Mouse (Mus musculus) right cerebral cortex, postnatal 4 days (tissue): ENCODE results near the gene Nim1k.
A peak's percentile ranks its signal among the peaks of the same experiment; 100 is the strongest.
"Not testable (repeated sequence)": the region's sequence is repeated elsewhere in the genome, so short reads cannot be mapped to it uniquely, and the experiment has no call there.

Source experiments
- DNase-seq: peaks from one replicate; pipeline ENCODE4 v3.0.0-alpha.2; 2022

Nim1k gene

DNA sequence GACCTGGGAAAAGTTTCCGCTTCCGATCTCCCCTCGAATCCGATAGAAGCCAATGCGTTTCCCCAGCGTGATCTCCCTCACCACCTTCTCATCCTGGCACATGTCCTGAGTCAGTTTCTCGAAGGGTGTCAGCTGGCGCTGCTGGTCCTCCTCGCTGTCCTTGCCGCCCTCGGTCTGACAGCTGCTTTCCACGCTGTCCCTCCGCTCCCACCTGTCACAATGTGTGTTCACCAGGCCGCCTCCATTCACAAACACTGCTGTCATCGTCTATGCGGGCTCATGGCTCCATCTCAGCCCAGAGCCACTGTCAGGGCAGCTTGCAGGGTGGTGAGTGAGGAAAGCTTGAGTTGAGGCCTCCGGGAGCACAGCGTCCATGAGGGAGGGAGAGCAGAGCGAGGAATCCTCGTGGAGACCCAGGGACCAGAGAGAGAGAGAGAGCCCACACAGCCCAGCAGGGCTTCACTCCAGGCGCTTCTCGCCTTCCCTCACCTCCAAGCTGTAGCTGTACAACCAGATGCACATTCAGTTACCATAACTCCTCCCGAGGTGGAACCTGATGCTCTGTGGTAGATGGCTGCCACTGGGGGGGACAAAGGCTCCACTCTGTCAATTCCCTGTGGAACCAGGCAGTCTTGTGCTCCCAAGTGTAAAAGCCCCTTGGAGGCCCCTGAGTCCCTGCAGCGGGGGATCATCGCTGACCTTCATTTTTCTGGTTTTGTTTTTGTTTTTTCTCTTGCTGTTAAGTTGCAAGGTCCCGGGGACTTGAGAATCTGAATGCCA is 27.9 kb downstream of the Nim1k start:
- no peak for DNase-seq

DNA sequence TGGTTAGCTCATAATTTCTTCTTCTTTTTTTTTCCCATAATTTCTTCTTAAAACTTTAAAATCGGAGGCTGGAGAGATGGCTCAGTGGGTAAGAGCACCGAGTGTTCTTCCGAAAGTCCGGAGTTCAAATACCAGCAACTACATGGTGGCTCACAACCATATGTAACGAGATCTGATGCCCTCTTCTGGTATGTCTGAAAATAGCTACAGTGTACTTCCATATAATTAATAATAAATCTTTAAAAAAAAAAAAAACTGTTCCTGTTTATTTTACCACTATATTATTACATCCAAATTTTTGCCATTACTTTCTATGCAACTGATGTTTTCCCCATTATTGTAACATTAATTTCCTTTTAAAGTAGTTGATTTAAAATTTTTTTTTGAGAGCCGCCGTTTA is 31.1 kb downstream of the Nim1k start:
- DNase-seq: no peak

DNA sequence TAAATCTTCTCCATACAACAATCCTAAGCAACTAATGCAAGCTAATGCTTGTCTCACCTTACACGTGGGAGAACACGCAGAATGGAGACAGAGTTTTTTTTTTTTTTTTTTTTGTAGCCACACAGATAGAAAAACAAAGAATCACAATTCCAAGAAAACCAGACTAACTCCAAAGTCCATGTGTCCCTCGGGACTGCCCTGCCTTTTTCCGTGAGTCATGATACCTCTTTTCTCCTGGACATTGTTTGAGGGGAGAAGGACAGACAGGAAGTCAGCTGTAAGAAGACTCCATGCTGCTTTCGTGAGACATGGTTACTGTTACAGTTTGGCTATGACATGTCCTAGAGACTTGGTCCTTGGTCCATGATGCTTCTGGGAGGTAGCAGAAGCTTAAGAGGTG is 32.3 kb downstream of the Nim1k start:
- DNase-seq: no peak

DNA sequence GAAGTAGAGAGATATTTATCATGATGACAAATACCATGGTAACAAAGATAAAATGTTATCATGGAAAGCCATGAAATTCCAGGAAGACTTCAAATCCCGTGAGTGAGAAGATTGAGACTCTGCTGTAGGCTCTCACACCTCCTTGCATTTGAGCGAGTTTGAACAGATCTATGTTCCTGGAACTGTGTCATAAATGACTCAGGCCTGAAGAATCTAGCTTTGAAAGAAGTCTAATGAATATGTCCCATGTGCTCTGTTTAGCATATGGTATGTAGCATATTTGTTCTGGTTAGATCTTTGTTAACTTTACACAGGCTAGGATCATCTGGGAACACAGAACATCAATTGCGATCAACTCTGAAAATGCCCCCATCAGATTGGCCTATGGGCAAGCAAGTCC is 33.2 kb downstream of the Nim1k start:
- DNase-seq: no peak

DNA sequence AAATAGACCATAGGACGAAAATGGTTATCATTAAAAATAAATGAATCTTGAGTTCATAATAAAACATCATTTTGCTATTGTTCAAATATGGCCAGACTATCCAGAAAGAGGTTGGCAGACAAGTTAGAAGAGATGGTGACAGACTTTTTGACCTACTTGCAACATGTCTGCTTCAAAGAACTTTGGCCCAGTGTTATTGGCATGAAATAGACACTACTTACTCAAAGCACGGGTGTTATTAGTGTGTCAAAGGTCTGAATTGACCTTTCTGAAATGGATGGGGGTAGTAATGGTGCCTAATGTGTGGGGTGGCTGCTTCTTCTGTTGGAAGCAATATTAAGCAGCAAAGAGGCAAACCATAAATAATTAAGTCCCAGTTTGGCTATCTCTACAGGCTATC is 39.6 kb downstream of the Nim1k start:
- DNase-seq: no peak

DNA sequence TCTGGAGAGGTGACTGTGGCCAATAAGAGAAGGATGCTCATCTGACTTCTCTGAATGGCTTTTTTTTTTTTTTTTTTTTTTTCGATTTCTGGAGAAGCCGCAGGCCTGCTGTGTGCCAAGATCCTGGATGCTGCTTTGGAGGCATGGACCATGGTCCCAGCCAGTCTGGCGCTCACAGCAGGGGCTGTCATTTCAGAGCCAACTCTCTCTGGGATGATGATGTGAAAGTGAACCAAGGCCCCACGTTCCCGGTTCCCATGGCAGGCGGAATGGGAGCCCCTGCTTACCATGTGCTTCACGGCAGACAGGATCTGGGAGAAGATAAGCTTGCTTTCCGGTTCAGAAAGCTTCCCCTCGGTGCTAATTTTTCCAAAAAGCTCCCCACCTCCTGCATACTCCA is 41.9 kb downstream of the Nim1k start:
- no peak for DNase-seq

DNA sequence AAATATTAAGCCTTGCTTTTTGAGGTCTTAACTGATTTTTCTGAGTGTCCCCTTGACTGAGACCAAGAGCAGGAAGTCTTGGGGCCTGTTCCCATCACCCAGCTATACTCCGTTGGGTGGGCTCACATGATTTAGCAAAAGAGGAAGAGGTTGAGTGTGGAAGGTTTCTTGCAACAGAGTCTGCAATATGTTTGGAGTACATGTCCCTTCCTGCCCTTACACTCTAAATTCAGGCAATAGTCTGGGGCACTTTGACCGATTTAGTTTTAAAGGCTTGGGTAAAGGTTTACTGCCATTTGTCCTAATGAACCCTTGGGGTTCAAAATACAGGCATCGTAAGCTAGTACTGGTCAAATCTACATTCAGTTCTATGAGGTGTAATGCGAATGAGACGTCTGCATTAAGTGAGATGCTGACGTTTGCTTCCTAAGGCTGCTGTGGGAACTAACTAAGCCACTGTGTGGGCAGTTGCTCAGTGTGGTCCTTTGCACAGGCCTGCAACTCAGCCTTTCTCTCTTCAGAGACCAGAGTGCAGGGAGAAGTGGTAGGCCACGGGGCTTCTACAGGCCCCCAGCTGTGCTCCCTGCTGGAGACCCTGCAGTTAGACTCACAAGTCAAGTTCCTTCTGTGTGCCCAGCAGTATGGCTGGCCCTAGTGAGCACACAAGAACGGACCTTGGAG is 42.4 kb downstream of the Nim1k start:
- no peak for DNase-seq

DNA sequence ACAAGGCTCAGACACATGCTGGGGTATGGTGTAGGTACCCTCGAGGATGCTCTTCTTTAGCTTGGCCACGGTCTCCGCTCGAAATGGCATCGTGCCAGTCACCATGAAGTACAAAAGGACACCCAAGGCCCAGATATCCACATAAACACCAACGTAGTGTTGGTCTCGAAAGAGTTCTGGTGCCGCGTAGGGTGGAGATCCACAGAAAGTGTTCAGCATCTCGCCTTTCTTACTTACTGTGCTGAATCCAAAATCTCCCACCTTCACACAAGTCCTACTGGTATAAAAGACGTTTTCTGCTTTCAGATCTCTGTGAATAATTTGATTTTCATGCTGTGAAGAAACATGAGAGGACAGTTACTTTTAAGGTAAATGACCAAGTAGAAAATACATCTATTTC is 43.2 kb downstream of the Nim1k start:
- no peak for DNase-seq

DNA sequence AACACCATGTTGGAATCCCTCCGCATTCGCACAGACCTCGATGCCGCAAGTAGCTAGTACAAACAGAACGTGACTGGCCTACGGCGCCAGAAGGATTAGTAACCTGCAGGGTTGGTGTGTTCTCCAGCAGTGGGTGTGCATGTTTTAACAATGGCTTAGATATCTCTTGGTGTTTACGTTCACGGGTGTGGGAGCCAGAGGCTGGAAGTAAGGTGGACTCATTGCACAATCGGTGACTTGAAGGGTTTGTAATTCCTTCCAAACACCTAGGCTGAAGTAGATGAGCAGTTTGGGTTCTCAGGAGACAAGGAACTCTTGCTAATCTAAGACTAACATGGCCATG is 45.4 kb downstream of the Nim1k start:
- no peak for DNase-seq

DNA sequence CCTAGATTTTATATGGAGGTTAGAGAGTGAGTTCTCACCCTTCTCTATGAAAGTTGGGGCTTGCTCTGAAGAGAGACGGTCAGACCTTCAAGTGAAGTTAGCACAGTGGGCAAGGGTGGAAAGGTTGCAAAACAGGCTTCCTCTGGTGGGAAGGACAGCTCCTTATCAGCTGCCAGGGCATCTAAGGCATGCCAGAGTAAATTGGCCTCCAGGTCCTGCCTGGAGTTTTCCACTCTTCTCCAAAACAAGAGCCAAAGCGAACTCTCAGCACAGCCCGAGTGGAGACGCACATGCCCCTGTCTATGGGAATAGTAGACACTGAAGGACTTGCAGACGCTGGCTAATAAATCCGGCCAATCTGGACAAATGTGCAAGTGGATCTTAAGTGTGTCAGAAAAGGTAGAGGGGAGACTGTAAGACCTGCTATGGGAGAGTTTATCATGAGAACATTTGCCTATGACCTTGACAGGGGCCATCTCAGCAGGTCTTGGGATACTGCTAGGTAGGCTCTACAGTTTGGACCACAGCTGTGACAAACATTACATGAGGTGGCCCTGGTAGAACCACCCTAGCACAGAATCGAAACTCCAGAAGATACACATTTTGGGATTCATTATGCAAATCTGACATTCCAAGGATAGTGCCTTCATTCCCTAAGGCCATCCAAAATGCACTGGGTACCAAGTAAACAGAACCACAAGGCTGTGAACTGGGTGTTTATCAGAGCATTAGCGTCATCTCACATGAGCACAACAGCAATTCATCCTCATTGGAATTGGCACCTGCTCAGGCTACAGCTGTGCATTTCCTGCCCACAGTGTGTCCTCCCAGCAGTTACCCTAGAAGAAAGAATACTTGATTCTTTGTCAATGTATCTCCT is 46.1 kb downstream of the Nim1k start:
- DNase-seq: no peak

DNA sequence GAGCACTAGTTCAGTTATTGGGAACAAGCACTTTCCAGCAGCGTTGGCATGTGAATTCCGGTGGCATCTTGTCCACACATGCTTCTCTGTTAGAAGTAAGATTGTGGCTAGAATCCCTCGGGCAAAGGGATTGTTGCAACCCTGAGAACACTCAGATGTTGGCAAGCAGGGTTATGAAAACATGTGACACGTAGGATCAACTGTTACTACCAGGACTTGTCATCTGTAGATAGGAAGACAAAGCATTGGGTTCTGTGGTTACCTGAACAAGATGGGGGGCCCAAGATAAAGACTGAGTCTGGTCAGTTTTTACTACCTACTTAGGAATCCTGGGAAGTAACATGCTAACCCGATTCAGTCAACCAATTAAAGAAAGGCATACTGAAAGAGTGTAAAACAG is 46.7 kb downstream of the Nim1k start:
- DNase-seq: no peak

DNA sequence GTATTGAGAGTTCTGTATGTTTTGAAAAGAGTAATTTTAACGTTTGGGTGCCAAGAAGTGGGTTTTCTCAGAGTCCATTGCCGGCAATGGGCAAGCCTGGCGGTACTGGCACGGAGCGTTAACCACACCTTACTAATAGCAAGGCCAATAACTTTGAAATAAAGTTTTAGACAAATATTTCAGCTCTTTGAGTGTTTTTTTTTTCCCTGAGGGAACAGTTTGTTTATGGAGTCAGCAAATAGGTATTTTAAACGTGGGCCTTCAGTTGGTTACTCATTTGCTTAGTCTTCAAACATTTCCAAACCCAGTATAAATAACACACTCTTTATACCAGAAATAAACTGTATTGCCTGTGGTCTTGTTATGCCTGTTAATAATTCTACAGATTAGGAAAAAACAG is 47.8 kb downstream of the Nim1k start:
- DNase-seq: no peak

DNA sequence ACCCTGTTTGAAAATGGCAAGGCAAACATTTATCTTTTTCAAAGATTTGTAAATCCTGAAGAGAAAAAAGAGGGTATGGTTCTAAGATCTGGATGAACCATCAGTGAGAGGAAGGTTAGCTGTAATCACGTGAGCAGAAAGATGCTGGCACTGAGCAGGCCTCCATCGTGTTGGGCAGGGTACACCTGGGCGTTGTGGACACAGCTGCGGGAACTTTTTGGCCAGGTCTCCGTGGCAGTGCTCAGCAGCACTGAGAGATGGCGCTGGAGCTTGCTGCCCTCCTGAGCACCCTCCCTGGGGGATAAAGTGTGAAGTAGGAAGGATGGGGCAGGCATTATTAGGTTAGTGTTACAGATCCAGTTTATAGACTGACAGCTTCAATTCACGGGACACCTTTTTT is 48.7 kb downstream of the Nim1k start:
- DNase-seq: no peak

DNA sequence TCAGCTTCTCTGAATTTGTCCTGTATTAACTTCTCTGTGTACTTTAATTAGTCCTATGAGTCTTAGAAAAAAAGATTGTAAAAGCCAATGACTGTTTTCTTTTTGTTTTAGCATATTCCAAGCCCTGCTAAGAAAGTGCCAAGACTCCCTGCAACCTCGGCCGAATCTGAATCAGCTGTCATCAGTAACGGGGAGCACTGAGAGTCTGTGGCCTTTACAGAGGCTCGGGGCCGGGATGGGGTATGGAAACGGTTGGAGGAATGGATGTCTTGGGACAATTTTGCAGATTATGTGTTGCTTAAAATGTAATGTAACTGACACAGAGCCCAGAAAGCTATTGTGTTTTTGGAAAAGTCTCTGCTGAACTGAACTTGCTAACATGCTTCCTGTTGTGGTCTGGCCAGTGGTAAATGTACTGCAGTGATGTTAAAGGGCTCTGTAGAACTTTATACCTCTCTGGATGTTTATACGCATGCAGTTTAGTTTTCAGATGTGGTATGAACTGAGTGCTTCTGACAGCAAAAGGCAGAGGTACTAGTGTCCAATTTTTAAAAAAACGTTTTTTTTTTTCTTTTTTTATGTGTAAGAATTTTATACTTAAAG is 49.3 kb downstream of the Nim1k start:
- DNase-seq: not testable (repeated sequence)

DNA sequence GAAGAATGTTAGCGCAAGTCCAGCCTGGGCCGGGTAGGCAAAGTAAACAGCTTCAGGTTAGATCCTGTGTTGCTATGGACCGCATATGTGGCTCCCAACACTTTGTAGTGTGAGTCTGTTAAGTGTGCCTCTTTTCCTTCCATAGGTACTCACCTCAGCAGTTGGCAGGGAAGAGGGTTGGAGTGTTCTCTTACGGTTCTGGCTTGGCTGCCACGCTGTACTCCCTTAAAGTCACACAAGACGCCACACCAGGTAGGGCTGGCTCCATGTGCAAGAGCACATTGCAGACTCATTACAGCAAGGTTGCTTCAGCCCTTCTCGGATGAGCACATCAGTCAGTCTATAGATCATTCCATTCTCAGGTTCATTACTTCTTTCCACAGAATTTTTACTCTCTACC is 51.4 kb downstream of the Nim1k start:
- DNase-seq: no peak

DNA sequence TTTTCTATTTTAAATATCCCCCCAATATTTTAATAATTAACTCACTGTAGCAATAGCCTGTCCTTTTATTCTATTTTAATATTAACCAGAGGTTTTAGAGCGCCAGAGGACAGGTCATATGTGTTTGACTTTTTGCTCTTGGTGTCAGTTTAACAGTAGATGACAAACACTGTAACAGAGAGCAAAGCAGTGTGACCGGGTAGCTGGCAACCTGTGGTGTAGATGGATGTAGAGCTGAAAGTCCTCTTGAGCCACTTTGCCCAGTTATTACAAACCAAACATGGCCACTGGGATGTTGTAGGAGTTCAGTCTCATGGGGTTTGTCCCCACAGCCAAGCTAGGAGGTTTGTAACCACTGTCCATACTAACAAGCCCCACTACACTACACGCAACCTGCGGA is 57.2 kb downstream of the Nim1k start:
- DNase-seq: no peak

DNA sequence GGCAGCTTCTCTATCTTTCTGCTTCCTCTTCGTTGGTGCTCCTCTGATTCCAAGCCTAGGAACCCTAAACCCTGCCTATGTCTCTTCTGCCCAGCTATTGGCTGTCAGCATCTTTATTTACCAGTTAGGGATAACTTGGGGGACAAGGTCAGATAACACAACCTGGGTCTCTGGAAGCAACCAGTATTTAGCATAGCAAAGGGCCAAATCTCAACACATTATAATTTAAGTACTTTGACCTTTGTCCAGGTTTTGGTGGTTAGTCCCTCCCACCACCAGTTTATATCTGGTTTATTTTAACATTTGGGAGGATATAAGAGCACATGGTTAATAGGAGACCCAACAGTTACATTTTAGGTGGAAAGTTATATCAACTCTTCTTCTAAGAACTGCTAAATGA is 59.2 kb downstream of the Nim1k start:
- no peak for DNase-seq

DNA sequence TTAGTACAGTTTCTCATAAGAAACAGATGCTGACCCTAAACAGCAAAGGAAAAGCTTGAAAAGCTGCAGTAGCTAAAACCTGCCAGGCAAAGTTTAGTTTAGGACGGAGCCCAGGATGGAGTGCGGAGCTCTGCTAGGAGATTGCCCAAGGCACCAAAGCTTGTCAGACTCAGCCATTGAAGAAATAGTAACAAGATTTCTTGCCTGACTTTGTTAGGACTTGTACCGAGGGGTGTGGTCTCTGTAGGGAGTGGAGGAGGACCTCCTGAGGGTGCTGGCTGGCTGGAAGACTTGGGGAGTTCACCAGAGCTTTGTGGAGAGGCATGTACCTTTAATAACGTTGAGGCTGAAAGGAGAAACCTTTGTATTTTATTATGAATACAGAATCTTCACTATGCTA is 60.0 kb downstream of the Nim1k start:
- no peak for DNase-seq

DNA sequence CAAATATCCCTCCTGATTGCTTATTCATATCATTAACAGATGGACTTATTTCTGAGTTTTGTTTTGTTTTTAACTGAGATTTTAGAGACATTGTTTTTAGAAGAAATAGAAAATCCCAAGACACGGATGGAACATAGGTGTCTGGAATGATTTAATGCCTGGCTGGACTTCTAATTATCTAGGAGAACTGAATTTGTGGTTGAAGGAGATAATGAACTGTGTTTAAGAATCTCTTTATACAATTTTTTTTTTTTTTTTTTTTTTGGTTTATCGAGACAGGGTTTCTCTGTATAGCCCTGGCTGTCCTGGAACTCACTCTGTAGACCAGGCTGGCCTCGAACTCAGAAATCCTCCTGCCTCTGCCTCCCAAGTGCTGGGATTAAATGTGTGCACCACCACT is 63.7 kb downstream of the Nim1k start:
- DNase-seq: not testable (repeated sequence)

DNA sequence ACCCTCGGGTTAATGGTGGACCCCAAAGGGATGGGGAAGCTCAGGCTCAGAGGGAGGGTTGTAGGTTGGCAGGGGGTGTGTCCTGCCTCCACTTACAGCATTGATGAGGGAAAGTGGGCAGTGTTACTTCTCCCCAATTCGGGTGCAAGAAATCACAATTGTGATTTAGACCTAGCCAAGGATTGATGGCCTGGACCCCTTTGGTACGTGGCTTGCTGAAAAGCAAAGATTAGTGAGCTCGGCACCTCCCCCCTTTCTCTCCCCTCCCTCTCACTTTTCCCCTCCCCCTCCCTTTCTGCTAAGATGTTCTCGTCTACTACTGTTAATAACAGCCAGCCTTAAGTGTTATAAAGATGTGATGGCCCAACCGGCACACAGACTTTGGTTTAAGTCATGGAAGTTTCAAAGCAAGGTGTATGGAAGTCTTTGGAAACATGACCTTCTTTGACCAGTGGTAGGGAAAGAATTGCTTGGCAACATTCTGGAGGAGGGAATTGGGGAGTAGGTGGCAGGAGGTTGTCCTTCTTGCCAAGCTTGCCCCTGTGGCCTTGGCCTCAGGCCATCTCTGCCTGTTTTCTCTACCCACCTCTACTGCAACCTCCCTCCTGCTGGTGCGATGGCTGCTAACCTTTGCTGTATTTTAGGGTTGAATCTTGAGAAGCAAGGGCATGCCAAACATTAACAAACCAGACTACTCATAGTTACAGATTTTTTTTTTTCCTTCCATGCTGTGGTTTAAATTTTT is 64.6 kb downstream of the Nim1k start:
- no peak for DNase-seq

DNA sequence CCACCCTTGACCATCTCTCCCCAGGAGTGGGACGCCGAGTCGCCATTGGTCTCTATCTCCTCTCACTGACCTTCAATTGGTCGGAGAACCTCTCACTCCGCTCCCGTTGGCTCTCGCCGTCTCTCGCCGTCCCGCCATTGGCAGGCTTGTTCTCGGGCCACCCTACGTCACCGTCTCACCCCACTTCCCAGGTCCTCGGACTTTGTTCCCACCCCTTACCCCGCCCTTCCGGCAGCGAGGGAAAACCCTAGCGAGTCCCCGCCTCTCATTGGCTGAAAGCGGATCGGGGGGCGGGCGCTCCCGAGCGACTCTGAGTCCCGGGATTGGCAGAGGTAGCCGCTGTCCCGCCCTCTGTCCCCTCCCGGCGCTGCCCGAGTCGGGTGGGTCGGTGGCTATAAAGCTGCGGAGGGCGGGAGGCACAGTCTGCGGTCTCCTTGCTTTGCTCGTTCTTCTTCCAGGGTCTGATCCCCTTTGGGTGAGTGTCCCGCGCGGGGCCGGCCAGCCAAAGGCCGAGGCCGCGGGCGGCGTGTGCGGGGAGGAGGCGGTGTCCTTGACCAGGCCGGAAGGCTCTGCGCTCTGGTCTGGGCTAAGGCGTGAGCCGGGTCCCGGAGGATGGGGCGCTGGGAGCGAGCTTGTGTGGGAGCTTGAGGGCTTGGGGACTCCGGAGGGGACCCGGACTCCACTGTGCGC is 65.5 kb downstream of the Nim1k start, which contains the start of gene Hmgcs1:
TSS of gene Hmgcs1 (plus strand) at position 341 of the 690 bp plus-strand sequence.
- DNase-seq: peak; percentile 99

DNA sequence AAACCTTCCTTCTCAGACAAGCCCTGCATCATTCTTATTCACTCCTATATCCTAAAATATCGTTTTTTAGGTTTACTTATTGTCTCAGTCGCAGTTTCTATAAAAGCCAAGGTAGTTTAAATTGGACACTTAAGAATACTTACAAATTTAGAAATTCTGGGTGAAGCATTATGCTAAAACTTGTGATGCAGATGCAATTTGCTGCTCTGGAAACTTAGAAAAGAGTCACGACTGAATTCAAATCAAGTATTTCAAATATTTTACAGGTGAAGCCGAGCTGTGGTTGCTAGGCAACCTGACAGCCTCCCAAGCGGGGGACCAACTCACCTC is 66.0 kb downstream of the Nim1k start:
- DNase-seq: no peak
